Mouse (Mus musculus) embryonic facial prominence, embryonic 14.5 days (tissue): ENCODE results near the gene Col1a1. TPM values are rescaled to one million over a fixed set of nuclear protein-coding genes. Genes with fewer than 3 reads are reported as not detected.
"Not testable (repeated sequence)": the region's sequence is repeated elsewhere in the genome, so short reads cannot be mapped to it uniquely, and the experiment has no call there.

Source experiments
- ATAC-seq: fragments of 200-750 bp; cut with Nextera tagmentation; 2 replicates; pipeline ENCODE4 v1.8.0; 2017; ENCODE audit warnings: low read depth, moderate number of reproducible peaks, moderate TSS enrichment
- DNase-seq: peaks from one replicate; pipeline ENCODE4 v3.0.0-alpha.2; 2015; ENCODE audit warnings: low spot score
- H3K27ac ChIP-seq: fragments of 300-500 bp; sonication (generic); replicated peaks from 2 replicates; pipeline ENCODE4 v1.5.1; 2014; ENCODE audit warnings: low read depth, mild to moderate bottlenecking, low read length, moderate library complexity
- H3K27me3 ChIP-seq: fragments of 300-500 bp; sonication (generic); replicated peaks from 2 replicates; pipeline ENCODE4 v1.6.1; 2014; ENCODE audit warnings: low read length; ENCODE audit not compliant: control insufficient read depth, insufficient read depth
- H3K36me3 ChIP-seq: fragments of 300-500 bp; sonication (generic); 2 replicates; pipeline ENCODE4 v1.6.1; 2014; ENCODE audit warnings: low read length, mixed read lengths; ENCODE audit not compliant: control insufficient read depth, insufficient read depth
- H3K4me1 ChIP-seq: fragments of 300-500 bp; sonication (generic); 2 replicates; pipeline ENCODE4 v1.6.1; 2014; ENCODE audit warnings: antibody characterized with exemption, low read length; ENCODE audit not compliant: control insufficient read depth, insufficient read depth
- H3K4me2 ChIP-seq: fragments of 300-500 bp; sonication (generic); 2 replicates; pipeline ENCODE4 v1.6.1; 2014; ENCODE audit warnings: low read depth, mild to moderate bottlenecking, low read length, moderate library complexity, mixed read lengths
- H3K4me3 ChIP-seq: fragments of 300-500 bp; sonication (generic); 2 replicates; pipeline ENCODE4 v1.5.1; 2014; ENCODE audit warnings: low read depth, mild to moderate bottlenecking, low read length
- H3K9ac ChIP-seq: fragments of 300-500 bp; sonication (generic); 2 replicates; pipeline ENCODE4 v1.6.1; 2014; ENCODE audit warnings: low read depth, mild to moderate bottlenecking, low read length, moderate library complexity, mixed read lengths
- H3K9me3 ChIP-seq: fragments of 300-500 bp; sonication (generic); 2 replicates; pipeline ENCODE4 v1.6.1; 2016; ENCODE audit warnings: low read length; ENCODE audit not compliant: control insufficient read depth
- WGBS: fragments of 180-500 bp; shearing (Covaris S2); extraction: QIAGEN DNeasy Blood & Tissue Kit; methylation state at CpG from one replicate; pipeline ENCODE4 v1.1.7; 2014; 5-methylcytosine and 5-hydroxymethylcytosine counted together
- polyA plus RNA-seq: library from polyadenylated mRNA; unstranded; fragments of >200 nt; fragmentation: Nextera tagmentation; extraction: Ambion mirVana; gene quantifications from 2 replicates; pipeline ENCODE4 v1.2.1, GENCODE M21; 2014

Gene Col1a1
- polyA plus RNA-seq, 1 experiment from 2014 or later: 4,731 TPM

GRCm38 (mm10) chr11:94957693-94958064 lies 21.7 kb downstream of the Col1a1 start:
- H3K4me2 ChIP-seq: no peak overlapping the region

GRCm38 (mm10) chr11:94958065-94958858 lies 22.2 kb downstream of the Col1a1 start:
- Histone ChIP-seq H3K9me3 (no peaks in the 10 kb centered on the region), H3K27me3 (no peaks in the 10 kb centered on the region), H3K4me2 (no peak overlapping the region), H3K4me1 (peaks cover 14% of the 10 kb centered on the region), H3K4me3 (no peak overlapping the region), H3K9ac (no peak overlapping the region), H3K27ac (peak overlapping the region; percentile 68), H3K36me3 (no peaks in the 10 kb centered on the region)
- 12% methylated on average over 7 of the region's 8 CpGs for WGBS
- DNase-seq: peak; percentile 81
- peak; percentile 37 for ATAC-seq

More at GRCm38 (mm10) chr11:94957693-94958064, 21.7 kb downstream of the Col1a1 start:
- Histone ChIP-seq H3K27me3 (no peaks in the 10 kb centered on the region), H3K36me3 (no peaks in the 10 kb centered on the region), H3K9me3 (no peaks in the 10 kb centered on the region), H3K4me1 (peaks cover 14% of the 10 kb centered on the region), H3K4me3 (no peak overlapping the region), H3K9ac (no peak overlapping the region), H3K27ac (peak overlapping the region; percentile 68)
- ATAC-seq (no peak), DNase-seq (no peak)
- WGBS: 82% methylated on average over 9 of the region's 9 CpGs

- no peak overlapping the region for H3K4me2 ChIP-seq
- no peak overlapping the region for H3K9ac ChIP-seq
- H3K36me3 ChIP-seq: no peaks in the 10 kb centered on the region
- no peak overlapping the region for H3K4me3 ChIP-seq
- 71% methylated on average over 5 of the region's 5 CpGs for WGBS
- no peaks in the 10 kb centered on the region for H3K9me3 ChIP-seq
- peaks cover 19% of the 10 kb centered on the region for H3K4me1 ChIP-seq
- DNase-seq (no peak), ATAC-seq (no peak)
- H3K27me3 ChIP-seq: no peaks in the 10 kb centered on the region
- no peak overlapping the region for H3K27ac ChIP-seq
These were observed 26.6 kb downstream of the Col1a1 start for GRCm38 (mm10) chr11:94962534-94963101.

GRCm38 (mm10) chr11:94967419-94967818 lies 31.4 kb downstream of the Col1a1 start, which contains the start of gene Hils1:
Hils1 (plus strand) TSS chr11:94967593.
- H3K4me2 ChIP-seq: no peak within 1 kb of the TSS
- no peak within 1 kb of the TSS for H3K27ac ChIP-seq
- no peak for ATAC-seq
- H3K4me1 ChIP-seq: peaks cover 8% of the 10 kb centered on the region; the same call in 1 of the 2 replicates
- no peak for DNase-seq
- no peak within 1 kb of the TSS for H3K9ac ChIP-seq
- WGBS: 34% methylated on average over 4 of the region's 4 CpGs
- H3K4me3 ChIP-seq: no peak within 1 kb of the TSS
- H3K36me3 ChIP-seq: no peaks in the 10 kb centered on the region
- no peaks in the 10 kb centered on the region for H3K9me3 ChIP-seq
- no peaks in the 10 kb centered on the region for H3K27me3 ChIP-seq

- WGBS: 88% methylated on average over 7 of the region's 7 CpGs
- Histone ChIP-seq H3K4me3 (no peak overlapping the region), H3K27me3 (no peaks in the 10 kb centered on the region), H3K36me3 (no peaks in the 10 kb centered on the region), H3K9ac (no peak overlapping the region), H3K9me3 (no peaks in the 10 kb centered on the region), H3K4me2 (no peak overlapping the region), H3K4me1 (peaks cover 8% of the 10 kb centered on the region; the same call in 1 of the 2 replicates), H3K27ac (no peak overlapping the region)
- no peak for DNase-seq
- ATAC-seq: no peak
These were observed 32.2 kb downstream of the Col1a1 start for GRCm38 (mm10) chr11:94968187-94968586.

- H3K27me3 ChIP-seq, H3K27ac ChIP-seq: not testable (repeated sequence)
- 89% methylated on average over 4 of the region's 4 CpGs for WGBS
These were observed 33.7 kb downstream of the Col1a1 start for GRCm38 (mm10) chr11:94969709-94970108.

GRCm38 (mm10) chr11:94970210-94970943 lies 34.4 kb downstream of the Col1a1 start:
- H3K9me3 ChIP-seq: no peaks in the 10 kb centered on the region
- ATAC-seq: peak; percentile 44; the same call in 1 of the 2 replicates

More at GRCm38 (mm10) chr11:94969709-94970108, 33.7 kb downstream of the Col1a1 start:
- not testable (repeated sequence) for DNase-seq, H3K4me2 ChIP-seq, H3K9ac ChIP-seq, ATAC-seq, H3K9me3 ChIP-seq, H3K4me1 ChIP-seq, H3K4me3 ChIP-seq, H3K36me3 ChIP-seq

GRCm38 (mm10) chr11:94971895-94972615 lies 36.0 kb downstream of the Col1a1 start:
- H3K9me3 ChIP-seq: no peaks in the 10 kb centered on the region
- H3K36me3 ChIP-seq: no peaks in the 10 kb centered on the region
- H3K9ac ChIP-seq: no peak overlapping the region
- H3K4me3 ChIP-seq: no peak overlapping the region
- H3K27ac ChIP-seq: no peak overlapping the region
- 61% methylated on average over 16 of the region's 16 CpGs for WGBS
- ATAC-seq: no peak
- no peaks in the 10 kb centered on the region for H3K27me3 ChIP-seq
- no peak overlapping the region for H3K4me2 ChIP-seq
- no peaks in the 10 kb centered on the region for H3K4me1 ChIP-seq
- DNase-seq: no peak

More at GRCm38 (mm10) chr11:94970210-94970943, 34.4 kb downstream of the Col1a1 start:
- Histone ChIP-seq H3K27ac (no peak overlapping the region), H3K4me2 (no peak overlapping the region), H3K9ac (no peak overlapping the region), H3K4me3 (no peak overlapping the region), H3K36me3 (no peaks in the 10 kb centered on the region), H3K4me1 (no peaks in the 10 kb centered on the region), H3K27me3 (no peaks in the 10 kb centered on the region)
- WGBS: 60% methylated on average over 15 of the region's 15 CpGs
- DNase-seq: peak; percentile 82
